Mouse (Mus musculus): ENCODE data around the gene Akap3. TPM values are rescaled to one million over a fixed set of nuclear protein-coding genes. Genes with fewer than 3 reads are reported as not detected.

The Akap3 gene
- polyA plus RNA-seq, 2 experiments, result 0.05 TPM; not detected in 1

DNA sequence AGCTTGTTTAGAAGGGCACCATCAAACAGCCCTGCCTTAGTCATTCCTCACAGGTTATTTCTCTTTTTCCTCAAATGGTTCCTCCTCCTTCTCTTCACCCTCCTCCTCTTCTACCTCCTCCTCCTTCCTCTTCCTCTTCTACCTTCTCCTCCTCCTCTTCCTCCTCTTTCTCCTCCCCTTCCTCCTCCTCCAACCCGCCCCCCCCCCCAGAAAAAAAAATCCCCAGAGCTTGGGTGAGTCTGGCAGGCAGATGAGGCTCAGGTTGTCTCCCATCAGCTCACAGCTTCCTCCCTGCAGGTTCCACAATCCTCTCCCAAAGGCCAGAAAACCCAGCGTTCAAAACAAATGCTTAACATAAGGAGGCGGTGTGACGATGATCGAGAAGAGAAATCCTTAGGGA lies 54.5 kb downstream of the Akap3 start:
- no peaks in the 10 kb centered on the region for H3K9me3 ChIP-seq (ENCODE audit: control insufficient read depth, low read length)
- no peak overlapping the region for H3K4me3 ChIP-seq (replicated peaks; ENCODE audit: low read length)
- no peaks in the 10 kb centered on the region for H3K27me3 ChIP-seq (ENCODE audit: control insufficient read depth, insufficient read depth, low read length)
- no peaks in the 10 kb centered on the region for H3K36me3 ChIP-seq (ENCODE audit: control insufficient read depth, insufficient read depth, low read length)
- no peak for TF ChIP-seq POLR2A (IDR thresholded peaks at IDR 0.05; ENCODE audit: borderline replicate concordance, extremely low read depth, insufficient read depth, insufficient read length)
- H3K27ac ChIP-seq (replicated peaks; ENCODE audit: low read depth, low read length), result no peak overlapping the region
- ATAC-seq (ENCODE audit: low FRiP score, low read depth) (no peak), DNase-seq (ENCODE audit: low spot score) (no peak)
- 74% methylated on average over 4 of the region's 5 CpGs for WGBS
- no peaks in the 10 kb centered on the region for H3K4me1 ChIP-seq (ENCODE audit: control insufficient read depth, insufficient read depth, low read length)
- no peak overlapping the region for H3K9ac ChIP-seq (ENCODE audit: low read depth, low read length, severe bottlenecking)
- H3K4me2 ChIP-seq (replicated peaks; ENCODE audit: low read depth, low read length, severe bottlenecking), result no peak overlapping the region

DNA sequence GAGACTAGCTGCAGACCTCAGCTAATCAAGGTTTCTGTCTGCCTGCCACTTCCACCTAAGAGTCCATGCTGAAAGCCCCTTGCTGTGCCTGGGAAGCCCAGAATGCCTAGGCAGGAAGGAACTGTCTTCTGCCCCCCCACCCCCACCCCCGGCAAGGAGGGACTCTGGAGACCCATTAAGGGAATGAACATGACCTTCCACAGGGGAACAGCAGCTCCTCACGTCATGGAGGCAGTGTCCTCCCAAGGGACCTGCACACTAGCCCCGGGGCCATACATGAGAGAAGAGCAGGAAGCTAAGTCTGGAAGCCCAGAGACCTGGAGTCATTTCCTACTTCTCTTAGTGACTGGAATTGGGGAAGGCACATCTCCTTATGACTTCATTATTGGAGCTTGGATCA lies 55.0 kb downstream of the Akap3 start:
- Histone ChIP-seq H3K4me3 (replicated peaks; ENCODE audit: low read length) (no peak overlapping the region), H3K9ac (ENCODE audit: low read depth, low read length, severe bottlenecking) (no peak overlapping the region), H3K9me3 (ENCODE audit: control insufficient read depth, low read length) (no peaks in the 10 kb centered on the region), H3K4me2 (replicated peaks; ENCODE audit: low read depth, low read length, severe bottlenecking) (no peak overlapping the region), H3K4me1 (ENCODE audit: control insufficient read depth, insufficient read depth, low read length) (no peaks in the 10 kb centered on the region), H3K36me3 (ENCODE audit: control insufficient read depth, insufficient read depth, low read length) (no peaks in the 10 kb centered on the region), H3K27ac (replicated peaks; ENCODE audit: low read depth, low read length) (no peak overlapping the region), H3K27me3 (ENCODE audit: control insufficient read depth, insufficient read depth, low read length) (no peaks in the 10 kb centered on the region)
- DNase-seq (ENCODE audit: low spot score) (no peak), ATAC-seq (ENCODE audit: low FRiP score, low read depth) (no peak)
- no peak for TF ChIP-seq POLR2A (IDR thresholded peaks at IDR 0.05; ENCODE audit: borderline replicate concordance, extremely low read depth, insufficient read depth, insufficient read length)
- WGBS, result 64% methylated on average over 3 of the region's 3 CpGs

DNA sequence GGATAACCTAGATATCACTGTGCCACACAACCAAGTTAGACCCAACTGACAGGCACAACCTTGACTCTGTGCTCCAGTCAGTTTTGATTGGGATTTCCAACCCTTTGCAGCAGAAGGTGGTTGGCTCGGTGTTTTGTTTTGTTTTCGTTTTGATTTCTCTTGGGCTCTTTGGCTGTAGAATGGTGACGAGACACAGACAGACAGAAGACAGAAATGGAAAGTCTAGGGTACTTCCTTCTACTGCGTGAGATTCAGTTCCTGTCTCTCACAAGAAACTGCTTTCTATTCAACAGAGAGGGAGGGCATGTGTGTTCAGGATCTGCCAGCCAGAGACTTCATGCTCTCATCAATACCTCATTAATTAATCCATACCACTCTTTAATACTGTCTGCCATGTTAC lies 57.8 kb downstream of the Akap3 start:
- no peak overlapping the region for H3K27ac ChIP-seq (replicated peaks; ENCODE audit: low read depth, low read length)
- H3K27me3 ChIP-seq (ENCODE audit: control insufficient read depth, insufficient read depth, low read length), result no peaks in the 10 kb centered on the region
- 80% methylated on average over 4 of the region's 4 CpGs for WGBS
- ATAC-seq (ENCODE audit: low FRiP score, low read depth) (no peak), DNase-seq (ENCODE audit: low spot score) (no peak)
- H3K4me1 ChIP-seq (ENCODE audit: control insufficient read depth, insufficient read depth, low read length), result no peaks in the 10 kb centered on the region
- no peaks in the 10 kb centered on the region for H3K9me3 ChIP-seq (ENCODE audit: control insufficient read depth, low read length)
- no peak for TF ChIP-seq POLR2A (IDR thresholded peaks at IDR 0.05; ENCODE audit: borderline replicate concordance, extremely low read depth, insufficient read depth, insufficient read length)
- H3K9ac ChIP-seq (ENCODE audit: low read depth, low read length, severe bottlenecking), result no peak overlapping the region
- no peaks in the 10 kb centered on the region for H3K36me3 ChIP-seq (ENCODE audit: control insufficient read depth, insufficient read depth, low read length)
- H3K4me3 ChIP-seq (replicated peaks; ENCODE audit: low read length), result no peak overlapping the region
- no peak overlapping the region for H3K4me2 ChIP-seq (replicated peaks; ENCODE audit: low read depth, low read length, severe bottlenecking)

DNA sequence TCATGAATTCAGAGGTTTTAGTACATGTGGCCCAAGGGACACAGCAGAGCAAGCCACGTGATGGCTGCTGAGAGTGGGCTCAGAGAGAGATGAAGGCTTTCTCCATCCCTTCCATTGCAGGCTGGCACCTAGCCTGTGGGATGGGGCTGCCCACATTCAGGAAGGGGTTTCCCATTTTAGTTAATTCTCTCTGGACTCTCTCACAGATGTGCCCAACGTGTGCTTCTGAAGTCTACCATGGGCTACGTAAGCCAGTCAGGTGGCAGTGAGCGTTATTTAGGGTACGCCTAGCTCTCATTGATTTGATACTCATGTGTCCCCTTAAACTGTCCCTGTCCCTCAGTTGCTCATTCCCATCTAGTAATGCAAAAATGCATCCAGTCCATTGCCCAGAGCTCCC lies 62.0 kb downstream of the Akap3 start:
- Histone ChIP-seq H3K9me3 (ENCODE audit: control insufficient read depth, low read length) (no peaks in the 10 kb centered on the region), H3K27me3 (ENCODE audit: control insufficient read depth, insufficient read depth, low read length) (no peaks in the 10 kb centered on the region), H3K4me1 (ENCODE audit: control insufficient read depth, insufficient read depth, low read length) (no peaks in the 10 kb centered on the region), H3K27ac (replicated peaks; ENCODE audit: low read depth, low read length) (no peak overlapping the region), H3K4me3 (replicated peaks; ENCODE audit: low read length) (no peak overlapping the region), H3K36me3 (ENCODE audit: control insufficient read depth, insufficient read depth, low read length) (no peaks in the 10 kb centered on the region), H3K9ac (ENCODE audit: low read depth, low read length, severe bottlenecking) (no peak overlapping the region), H3K4me2 (replicated peaks; ENCODE audit: low read depth, low read length, severe bottlenecking) (no peak overlapping the region)
- no peak for TF ChIP-seq POLR2A (IDR thresholded peaks at IDR 0.05; ENCODE audit: borderline replicate concordance, extremely low read depth, insufficient read depth, insufficient read length)
- ATAC-seq (ENCODE audit: low FRiP score, low read depth), result no peak
- DNase-seq (ENCODE audit: low spot score), result no peak
- 76% methylated on average over 5 of the region's 5 CpGs for WGBS

DNA sequence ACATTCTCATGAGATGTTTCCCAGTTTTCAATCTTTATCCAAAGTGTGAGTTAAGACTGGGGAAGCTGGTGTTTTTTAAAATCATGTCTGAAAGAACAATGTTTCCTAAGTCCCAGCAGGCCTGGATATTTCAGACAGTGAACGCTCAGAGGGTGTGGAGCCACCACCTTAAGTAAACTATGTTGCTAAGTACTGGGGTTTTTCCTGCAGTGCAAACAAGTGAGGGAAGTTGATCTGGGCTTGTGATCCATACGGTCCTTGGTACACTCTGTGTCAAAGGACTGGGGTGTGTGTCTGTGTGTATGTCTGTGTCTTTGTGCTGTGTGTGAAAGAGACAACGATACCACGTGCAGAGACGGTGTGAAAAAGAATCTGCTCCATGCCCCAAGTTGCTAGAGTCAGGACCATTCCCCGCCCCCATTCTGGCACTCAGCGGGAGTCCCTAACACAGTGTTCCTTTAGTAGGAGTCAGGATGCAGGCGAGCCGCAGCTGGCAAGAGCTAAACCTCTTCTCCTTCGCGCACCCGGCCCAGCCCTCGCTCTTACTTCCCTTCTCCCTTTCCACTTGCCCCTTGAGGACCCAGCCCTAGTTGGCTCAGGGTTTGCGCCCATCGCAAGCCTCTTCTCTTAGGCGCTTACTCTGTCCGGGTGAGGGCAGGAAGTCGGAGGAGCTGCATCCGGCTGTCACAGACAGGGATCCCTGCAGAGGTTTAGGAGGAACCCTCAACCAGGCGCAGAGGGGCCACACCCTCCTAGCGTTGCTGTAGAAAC lies 68.4 kb downstream of the Akap3 start, which contains the start of gene Dyrk4:
Gene Dyrk4 (minus strand): TSS at position 729 of the 771 bp plus-strand sequence.
- H3K36me3 ChIP-seq (ENCODE audit: control insufficient read depth, insufficient read depth, low read length), result peaks cover 27% of the 10 kb centered on the region
- 19% methylated on average over 21 of the region's 21 CpGs for WGBS
- H3K4me1 ChIP-seq (ENCODE audit: control insufficient read depth, insufficient read depth, low read length), result no peaks in the 10 kb centered on the region
- peak; percentile 9 for DNase-seq (ENCODE audit: low spot score)
- H3K4me3 ChIP-seq (replicated peaks; ENCODE audit: low read length), result no peak within 1 kb of the TSS
- H3K4me2 ChIP-seq (replicated peaks; ENCODE audit: low read depth, low read length, severe bottlenecking), result peak within 1 kb of the TSS; percentile 34
- H3K27me3 ChIP-seq (ENCODE audit: control insufficient read depth, insufficient read depth, low read length), result no peaks in the 10 kb centered on the region
- no peaks in the 10 kb centered on the region for H3K9me3 ChIP-seq (ENCODE audit: control insufficient read depth, low read length)
- no peak for TF ChIP-seq POLR2A (IDR thresholded peaks at IDR 0.05; ENCODE audit: borderline replicate concordance, extremely low read depth, insufficient read depth, insufficient read length)
- 0 out of 2 replicates have a peak, but pooled peaks have one; percentile 19 for ATAC-seq (ENCODE audit: low FRiP score, low read depth)
- no peak within 1 kb of the TSS for H3K27ac ChIP-seq (replicated peaks; ENCODE audit: low read depth, low read length)
- peak within 1 kb of the TSS; percentile 34 for H3K9ac ChIP-seq (ENCODE audit: low read depth, low read length, severe bottlenecking)

Other genes starting within 250 kb of the Akap3 start
- gene Kcna1, start 206.7 kb upstream of the Akap3 start, polyA plus RNA-seq (2012; rRNA removed), result 0.88 and 1.1 TPM in 2 replicates
- gene Kcna1, start 206.7 kb upstream of the Akap3 start, polyA plus RNA-seq (2014; fragmentation: Nextera tagmentation; extraction: Ambion mirVana), result 1.6 and 2.3 TPM in 2 replicates
- 8.6 and 9.1 TPM in 2 replicates for gene Kcna6, start 112.4 kb upstream of the Akap3 start, polyA plus RNA-seq (2012; rRNA removed)
- gene Kcna6, start 112.4 kb upstream of the Akap3 start, polyA plus RNA-seq (2014; fragmentation: Nextera tagmentation; extraction: Ambion mirVana), result 8.5 and 8.9 TPM in 2 replicates
- 84.8 and 87.7 TPM in 2 replicates for gene Ndufa9, start 4.0 kb upstream of the Akap3 start, polyA plus RNA-seq (2012; rRNA removed)
- gene Ndufa9, start 4.0 kb upstream of the Akap3 start, polyA plus RNA-seq (2014; fragmentation: Nextera tagmentation; extraction: Ambion mirVana), result 177 and 186 TPM in 2 replicates
- gene Dyrk4, start 68.7 kb downstream of the Akap3 start, polyA plus RNA-seq (2012; rRNA removed), result 0.03 and 0.08 TPM in 2 replicates
- gene Dyrk4, start 68.7 kb downstream of the Akap3 start, polyA plus RNA-seq (2014; fragmentation: Nextera tagmentation; extraction: Ambion mirVana), result not detected in 2 replicates
- gene Rad51ap1, start 86.5 kb downstream of the Akap3 start, polyA plus RNA-seq (2012; rRNA removed), result 46.3 and 55.8 TPM in 2 replicates
- gene Rad51ap1, start 86.5 kb downstream of the Akap3 start, polyA plus RNA-seq (2014; fragmentation: Nextera tagmentation; extraction: Ambion mirVana), result 50.6 and 52.7 TPM in 2 replicates
- 11.1 and 12.2 TPM in 2 replicates for gene D6Wsu163e, start 86.9 kb downstream of the Akap3 start, polyA plus RNA-seq (2012; rRNA removed)
- 12.4 and 16.6 TPM in 2 replicates for gene D6Wsu163e, start 86.9 kb downstream of the Akap3 start, polyA plus RNA-seq (2014; fragmentation: Nextera tagmentation; extraction: Ambion mirVana)
- gene Fgf6, start 162.5 kb downstream of the Akap3 start, polyA plus RNA-seq (2012; rRNA removed), result 2.8 and 2.9 TPM in 2 replicates
- 2.3 and 2.5 TPM in 2 replicates for gene Fgf6, start 162.5 kb downstream of the Akap3 start, polyA plus RNA-seq (2014; fragmentation: Nextera tagmentation; extraction: Ambion mirVana)
- 0.17 and 0.24 TPM in 2 replicates for gene Fgf23, start 219.8 kb downstream of the Akap3 start, polyA plus RNA-seq (2012; rRNA removed)
- not detected in 2 replicates for gene Fgf23, start 219.8 kb downstream of the Akap3 start, polyA plus RNA-seq (2014; fragmentation: Nextera tagmentation; extraction: Ambion mirVana)